Mouse (Mus musculus) retina, postnatal 1 day (tissue): ENCODE results near the gene Prph2.

Source experiments
- DNase-seq: peaks from one replicate; pipeline ENCODE4 v3.0.0-alpha.2; 2012

Gene Prph2

DNA sequence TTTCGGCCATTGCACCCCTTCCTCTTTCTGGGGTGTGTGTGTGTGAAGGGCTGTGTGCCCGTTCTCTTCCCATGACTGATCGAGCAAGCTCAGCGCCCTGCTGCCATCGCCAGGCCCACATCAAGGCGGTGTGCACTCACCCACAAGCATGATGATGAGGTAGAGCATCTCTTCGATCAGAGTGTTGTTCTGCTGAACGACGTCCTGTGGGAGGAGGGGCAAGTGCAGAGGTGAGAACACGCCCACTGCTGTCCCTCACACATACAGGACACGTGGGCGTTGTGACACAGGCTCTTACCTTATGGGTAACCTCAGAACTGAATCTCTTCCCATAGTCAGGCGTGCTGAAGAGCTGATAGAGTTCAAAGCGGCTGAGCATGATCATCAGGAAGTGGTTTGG is 56.6 kb downstream of the Prph2 start:
- DNase-seq = no peak

- DNase-seq = no peak
These were observed 62.3 kb downstream of the Prph2 start for GRCm38 (mm10) chr17:46972603-46973002.
